Mouse (Mus musculus): ENCODE measurements around the gene Rbm47. TPM values are rescaled to one million over a fixed set of nuclear protein-coding genes. Genes with fewer than 3 reads are reported as not detected.

Rbm47 gene
- polyA plus RNA-seq, 1 experiment, result 310 TPM

GRCm38 (mm10) chr5:66165748-66166147 is 7.2 kb downstream of the Rbm47 start:
- no peak overlapping the region for H3K4me3 ChIP-seq (ENCODE audit: low read depth, low read length)
- H3K27ac ChIP-seq (ENCODE audit: insufficient read depth, low read depth, low read length), result no peak overlapping the region
- no peaks in the 10 kb centered on the region for H3K27me3 ChIP-seq (ENCODE audit: control insufficient read depth, insufficient read depth, low read length)
- 74% methylated on average over 8 of the region's 8 CpGs for WGBS
- H3K4me1 ChIP-seq (ENCODE audit: control insufficient read depth, insufficient read depth, insufficient read length, low read length), result no peaks in the 10 kb centered on the region
- no peaks in the 10 kb centered on the region for H3K36me3 ChIP-seq (ENCODE audit: control insufficient read depth, insufficient read depth, low read length)
- TF ChIP-seq POLR2A (IDR thresholded peaks at IDR 0.05; ENCODE audit: low read depth, low read length), result no peak

- Histone ChIP-seq H3K4me1 (ENCODE audit: control insufficient read depth, insufficient read depth, insufficient read length, low read length) (no peaks in the 10 kb centered on the region), H3K27ac (ENCODE audit: insufficient read depth, low read depth, low read length) (no peak overlapping the region), H3K4me3 (ENCODE audit: low read depth, low read length) (no peak overlapping the region), H3K27me3 (ENCODE audit: control insufficient read depth, insufficient read depth, low read length) (no peaks in the 10 kb centered on the region), H3K36me3 (ENCODE audit: control insufficient read depth, insufficient read depth, low read length) (no peaks in the 10 kb centered on the region)
- WGBS, result 73% methylated on average over 9 of the region's 9 CpGs
- TF ChIP-seq CTCF (IDR thresholded peaks at IDR 0.05; ENCODE audit: extremely low read depth, insufficient read length, insufficient replicate concordance, low read depth, low read length), result no peak
- TF ChIP-seq POLR2A (IDR thresholded peaks at IDR 0.05; ENCODE audit: low read depth, low read length), result no peak
Measured at GRCm38 (mm10) chr5:66156431-66156962, 16.4 kb downstream of the Rbm47 start.

GRCm38 (mm10) chr5:66154616-66155015 is 18.3 kb downstream of the Rbm47 start:
- 51% methylated on average over 6 of the region's 6 CpGs for WGBS
- no peaks in the 10 kb centered on the region for H3K27me3 ChIP-seq (ENCODE audit: control insufficient read depth, insufficient read depth, low read length)
- H3K4me1 ChIP-seq (ENCODE audit: control insufficient read depth, insufficient read depth, insufficient read length, low read length), result no peaks in the 10 kb centered on the region
- H3K36me3 ChIP-seq (ENCODE audit: control insufficient read depth, insufficient read depth, low read length), result no peaks in the 10 kb centered on the region
- TF ChIP-seq CTCF (IDR thresholded peaks at IDR 0.05; ENCODE audit: extremely low read depth, insufficient read length, insufficient replicate concordance, low read depth, low read length), result no peak
- no peak for TF ChIP-seq POLR2A (IDR thresholded peaks at IDR 0.05; ENCODE audit: low read depth, low read length)
- H3K4me3 ChIP-seq (ENCODE audit: low read depth, low read length), result no peak overlapping the region
- H3K27ac ChIP-seq (ENCODE audit: insufficient read depth, low read depth, low read length), result no peak overlapping the region

GRCm38 (mm10) chr5:66153486-66153885 is 19.4 kb downstream of the Rbm47 start:
- H3K4me3 ChIP-seq (ENCODE audit: low read depth, low read length), result no peak overlapping the region
- TF ChIP-seq POLR2A (IDR thresholded peaks at IDR 0.05; ENCODE audit: low read depth, low read length) (no peak), CTCF (IDR thresholded peaks at IDR 0.05; ENCODE audit: extremely low read depth, insufficient read length, insufficient replicate concordance, low read depth, low read length) (no peak)
- H3K27ac ChIP-seq (ENCODE audit: insufficient read depth, low read depth, low read length), result no peak overlapping the region
- no peaks in the 10 kb centered on the region for H3K27me3 ChIP-seq (ENCODE audit: control insufficient read depth, insufficient read depth, low read length)
- H3K36me3 ChIP-seq (ENCODE audit: control insufficient read depth, insufficient read depth, low read length), result no peaks in the 10 kb centered on the region
- WGBS, result 75% methylated on average over 5 of the region's 5 CpGs
- H3K4me1 ChIP-seq (ENCODE audit: control insufficient read depth, insufficient read depth, insufficient read length, low read length), result no peaks in the 10 kb centered on the region; the same call in 1 of the 2 replicates

GRCm38 (mm10) chr5:66151301-66152188 is 21.4 kb downstream of the Rbm47 start:
- Histone ChIP-seq H3K36me3 (ENCODE audit: control insufficient read depth, insufficient read depth, low read length) (no peaks in the 10 kb centered on the region), H3K27ac (ENCODE audit: insufficient read depth, low read depth, low read length) (peak overlapping the region; percentile 65), H3K27me3 (ENCODE audit: control insufficient read depth, insufficient read depth, low read length) (no peaks in the 10 kb centered on the region), H3K4me1 (ENCODE audit: control insufficient read depth, insufficient read depth, insufficient read length, low read length) (no peaks in the 10 kb centered on the region; the same call in 1 of the 2 replicates), H3K4me3 (ENCODE audit: low read depth, low read length) (peak overlapping the region; percentile 91)
- 10% methylated on average over 37 of the region's 37 CpGs for WGBS
- TF ChIP-seq CTCF (IDR thresholded peaks at IDR 0.05; ENCODE audit: extremely low read depth, insufficient read length, insufficient replicate concordance, low read depth, low read length) (no peak), POLR2A (IDR thresholded peaks at IDR 0.05; ENCODE audit: low read depth, low read length) (no peak)

- H3K27ac ChIP-seq (ENCODE audit: insufficient read depth, low read depth, low read length), result peak overlapping the region; percentile 65
- TF ChIP-seq POLR2A (IDR thresholded peaks at IDR 0.05; ENCODE audit: low read depth, low read length) (peak; percentile 61; the same call in 1 of the 2 replicates), CTCF (IDR thresholded peaks at IDR 0.05; ENCODE audit: extremely low read depth, insufficient read length, insufficient replicate concordance, low read depth, low read length) (peak; percentile 21; the same call in 1 of the 2 replicates)
- no peaks in the 10 kb centered on the region for H3K36me3 ChIP-seq (ENCODE audit: control insufficient read depth, insufficient read depth, low read length)
- no peaks in the 10 kb centered on the region; the same call in 1 of the 2 replicates for H3K4me1 ChIP-seq (ENCODE audit: control insufficient read depth, insufficient read depth, insufficient read length, low read length)
- H3K27me3 ChIP-seq (ENCODE audit: control insufficient read depth, insufficient read depth, low read length), result no peaks in the 10 kb centered on the region
- WGBS, result under 1% methylated on average over 43 of the region's 43 CpGs
- peak overlapping the region; percentile 91 for H3K4me3 ChIP-seq (ENCODE audit: low read depth, low read length)
Measured at GRCm38 (mm10) chr5:66150706-66151300, 22.1 kb downstream of the Rbm47 start.

All from small intestine, adult 2 months (tissue).